Mouse (Mus musculus) thymus, postnatal 10 days (tissue): ENCODE results near the gene Erfe.

Experiments used
- DNase-seq, 2 experiments: peaks; one replicate each; pipeline ENCODE4 v3.0.0; 2021; ENCODE audit warnings: low spot score in 2 of 2

The Erfe gene

DNA sequence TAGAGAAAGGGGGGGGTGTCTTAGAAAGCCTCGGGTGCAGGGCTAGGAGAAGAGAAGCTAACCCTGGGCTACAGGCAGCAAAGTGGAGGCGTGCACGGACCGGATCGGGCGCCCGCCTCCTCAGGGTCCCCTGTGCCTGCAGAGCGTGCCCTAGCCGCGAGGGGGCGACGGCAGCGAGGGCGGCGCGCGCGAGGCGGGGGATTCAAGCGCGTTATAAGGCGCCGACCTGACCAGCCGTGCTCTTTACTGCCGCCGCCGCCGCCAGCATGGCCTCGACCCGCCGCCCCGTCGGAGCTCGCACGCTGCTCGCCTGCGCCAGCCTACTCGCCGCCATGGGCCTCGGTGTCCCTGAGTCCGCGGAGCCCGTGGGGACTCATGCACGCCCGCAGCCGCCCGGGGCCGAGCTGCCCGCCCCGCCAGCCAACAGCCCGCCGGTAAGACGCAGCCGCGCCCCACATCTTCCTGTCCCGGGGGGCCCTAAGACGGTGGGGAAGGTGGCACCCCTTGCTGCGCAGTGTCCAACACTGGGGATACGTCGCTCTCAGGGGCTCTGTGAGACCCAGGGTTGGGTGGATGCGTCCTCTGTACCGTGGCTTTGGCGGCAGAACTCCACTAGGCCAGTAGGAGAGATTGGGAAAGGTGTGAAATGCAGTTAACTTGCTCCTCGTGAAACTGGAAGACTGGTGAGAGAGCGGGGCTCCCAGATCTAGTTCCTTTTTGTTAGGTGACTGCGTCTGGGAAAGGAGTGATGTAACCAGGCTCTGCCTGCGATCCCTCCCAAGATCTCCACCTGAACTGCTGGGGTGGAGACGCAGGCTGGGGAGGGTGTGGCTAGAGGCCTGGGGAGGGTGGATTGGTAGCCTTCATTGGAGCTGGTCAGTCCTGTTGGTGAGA, at the start of gene Erfe:
TSS of gene Erfe (plus strand) at position 216 of the 894 bp plus-strand sequence.
- DNase-seq = peak; percentile 49 to 82

DNA sequence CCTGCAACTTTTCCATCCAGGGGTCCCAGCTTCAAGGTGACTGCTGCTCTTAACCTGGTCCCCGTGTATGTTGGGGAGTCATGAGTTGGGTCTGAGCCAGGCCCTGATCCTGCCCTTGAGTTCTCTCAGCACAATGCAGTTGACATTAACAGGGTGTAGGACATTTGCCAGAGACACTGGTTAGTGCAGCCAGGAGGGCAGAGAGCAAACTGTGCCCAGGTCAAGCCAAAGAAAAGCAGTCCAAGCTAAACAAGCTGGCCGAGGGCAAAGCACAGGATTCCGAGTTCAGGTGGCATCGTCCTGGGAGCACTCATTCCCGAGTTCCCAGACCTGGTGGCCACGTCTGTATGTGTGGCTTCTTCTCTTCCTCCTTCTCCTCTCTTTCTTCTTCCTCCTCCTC, 48.6 kb upstream of the Erfe start:
- no peak for DNase-seq

DNA sequence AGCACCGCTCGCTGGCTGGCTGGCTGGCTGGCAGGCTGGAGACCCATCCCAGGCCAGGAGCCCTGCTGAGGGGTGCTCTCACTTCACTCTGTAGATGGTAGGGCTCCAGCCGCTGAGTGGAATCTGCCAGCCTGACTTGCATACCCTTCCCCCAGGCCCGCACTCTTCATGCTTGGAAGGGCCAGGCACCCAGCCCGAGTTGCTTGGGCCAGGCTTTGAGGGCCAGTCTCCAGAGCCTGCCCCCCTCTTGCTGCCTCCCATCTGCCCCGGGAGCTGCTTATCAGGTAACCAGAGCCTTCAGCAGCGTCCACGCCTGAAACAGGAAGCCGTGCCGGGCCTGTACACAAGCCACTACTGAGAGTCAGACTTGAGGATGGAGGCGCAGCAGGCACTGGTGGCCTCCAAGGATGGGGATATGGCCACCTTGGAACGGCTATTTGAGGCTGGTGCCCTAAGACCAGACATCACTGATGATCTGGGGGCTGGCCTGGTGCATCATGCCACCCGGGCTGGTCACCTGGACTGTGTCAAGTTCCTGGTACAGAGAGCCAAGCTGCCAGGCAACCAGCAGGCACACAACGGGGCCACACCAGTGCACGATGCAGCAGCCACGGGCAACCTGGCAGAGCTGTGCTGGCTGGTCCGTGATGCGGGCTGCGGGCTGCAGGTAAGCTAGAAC, 44.3 kb upstream of the Erfe start, which contains the start of gene Espnl:
TSS of gene Espnl (plus strand) at position 316 of the 679 bp plus-strand sequence.
- DNase-seq = no peak

DNA sequence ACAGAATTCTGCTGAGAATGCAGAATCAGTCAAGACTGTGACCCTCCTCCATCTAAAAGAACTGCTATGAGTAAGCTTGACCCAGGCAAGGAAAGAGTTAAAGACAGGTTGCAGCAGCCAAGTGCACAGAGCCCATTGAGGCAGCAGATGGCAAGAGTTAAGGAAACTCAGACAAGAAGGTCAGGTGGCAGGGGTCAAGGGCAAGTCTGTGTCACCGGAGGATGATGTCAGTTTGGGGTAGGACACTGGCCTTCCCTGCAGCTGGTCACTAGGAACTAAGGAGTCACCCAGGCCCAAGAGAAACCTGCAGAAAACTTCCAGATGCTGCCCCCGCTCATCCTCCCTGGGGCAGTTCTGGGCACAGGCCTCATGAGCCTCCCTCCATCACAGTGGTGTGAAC, 41.6 kb upstream of the Erfe start:
- no peak for DNase-seq

DNA sequence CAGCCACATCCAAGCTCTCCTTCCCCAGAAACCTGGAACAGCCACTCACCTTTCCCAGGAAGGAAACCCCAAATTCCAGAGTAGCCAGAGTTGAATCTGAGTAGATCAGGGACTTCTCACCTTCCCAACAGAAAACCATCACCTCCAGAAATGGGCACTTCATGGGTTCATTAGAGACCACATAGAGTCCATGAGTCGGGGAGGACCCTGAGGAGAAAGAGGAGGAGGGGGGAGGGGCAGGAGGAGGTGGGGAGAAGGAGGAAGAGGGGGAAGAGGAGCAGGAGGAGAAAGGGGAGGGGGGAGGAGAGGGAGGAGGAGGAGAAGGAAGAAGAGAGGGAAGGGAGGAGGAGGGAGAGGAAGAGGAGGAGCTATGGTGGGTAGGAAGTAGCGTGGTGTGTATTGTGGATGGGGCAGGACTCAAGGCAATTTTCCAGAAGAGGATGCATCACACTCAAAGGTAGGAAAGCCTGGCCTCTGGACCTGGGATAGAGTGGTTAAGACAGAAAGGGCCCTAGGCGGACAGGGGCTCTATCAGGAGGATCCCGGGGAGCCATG, 40.7 kb upstream of the Erfe start:
- no peak for DNase-seq

DNA sequence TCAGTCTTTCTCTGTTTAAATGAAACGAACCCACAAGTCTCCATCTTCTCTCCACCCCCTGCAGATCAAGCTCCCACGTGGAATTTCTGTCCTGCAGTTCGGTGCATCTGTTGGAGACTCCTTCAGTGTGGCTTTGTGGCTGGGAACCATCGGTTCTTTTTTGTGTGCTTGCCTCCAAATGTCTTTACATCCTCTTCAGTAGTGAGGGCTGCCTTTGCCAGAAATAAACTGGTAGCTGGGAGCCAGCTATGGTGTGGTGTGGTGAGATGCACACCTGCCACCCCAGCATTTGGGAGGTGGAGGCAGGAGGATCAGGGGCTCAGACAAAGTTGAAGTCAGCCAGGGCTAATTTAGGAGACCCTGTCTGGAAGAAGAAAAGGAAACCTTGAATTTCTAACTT, 34.1 kb upstream of the Erfe start:
- peak in 1 of 2 experiments; percentile 20 for DNase-seq

DNA sequence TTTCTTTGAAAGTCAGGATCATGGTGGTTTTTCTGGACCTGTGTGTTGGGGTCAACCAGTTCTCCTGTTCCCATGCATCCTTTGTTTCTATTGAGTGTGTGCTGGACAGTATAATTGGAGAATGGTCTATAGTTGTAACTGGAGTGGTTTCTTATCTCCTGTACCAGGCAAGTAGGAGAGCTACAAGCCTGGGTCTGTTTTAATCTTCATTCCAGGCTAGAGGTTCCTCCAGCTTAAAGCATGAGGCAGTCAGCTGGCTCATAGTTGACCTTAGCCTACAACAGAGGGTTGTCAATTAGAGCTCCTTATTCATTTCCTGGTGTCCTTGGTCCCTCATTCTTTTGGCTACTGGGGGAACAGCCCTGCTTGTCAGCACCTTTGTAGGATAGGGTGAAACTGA, 32.6 kb upstream of the Erfe start:
- DNase-seq = no peak

DNA sequence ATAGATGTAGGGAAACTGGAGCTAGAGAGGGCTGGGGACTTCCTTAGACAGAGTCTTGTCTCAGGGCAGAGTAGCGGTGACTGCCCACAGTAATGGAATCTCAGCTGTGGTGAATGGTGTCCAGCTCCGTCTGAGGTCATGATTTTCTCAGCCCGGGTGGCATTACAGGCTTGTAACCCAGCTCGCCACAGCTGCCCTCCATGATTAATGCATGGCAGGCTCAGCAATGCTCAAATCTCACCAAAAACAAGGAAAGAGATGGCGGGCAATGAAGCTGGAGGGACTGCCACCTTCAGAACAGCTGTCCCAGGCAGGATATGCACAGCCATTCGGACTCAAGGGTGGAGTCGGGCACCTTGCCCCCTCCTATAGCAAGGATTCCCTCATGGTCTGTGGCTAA, 28.9 kb upstream of the Erfe start:
- no peak for DNase-seq

DNA sequence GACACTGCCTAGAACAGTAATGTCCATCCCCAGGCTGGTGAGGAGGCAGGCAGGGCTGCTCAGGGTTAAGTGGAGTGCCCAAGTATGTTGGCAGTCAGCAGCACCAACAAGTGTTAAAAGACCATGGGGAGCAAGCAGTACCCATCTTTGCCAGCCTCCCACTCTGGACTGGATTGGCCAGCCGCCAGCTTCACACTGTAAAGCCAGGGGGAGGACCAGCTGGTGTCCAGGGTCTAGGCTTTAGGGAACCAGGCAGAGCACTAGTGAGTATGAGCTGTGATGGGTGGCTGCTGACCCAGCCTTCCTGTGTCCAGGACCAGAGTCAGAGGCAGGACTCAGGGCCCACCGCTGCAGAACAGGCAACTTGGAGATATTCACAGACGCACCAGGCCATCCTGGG, 22.2 kb upstream of the Erfe start:
- DNase-seq = no peak

DNA sequence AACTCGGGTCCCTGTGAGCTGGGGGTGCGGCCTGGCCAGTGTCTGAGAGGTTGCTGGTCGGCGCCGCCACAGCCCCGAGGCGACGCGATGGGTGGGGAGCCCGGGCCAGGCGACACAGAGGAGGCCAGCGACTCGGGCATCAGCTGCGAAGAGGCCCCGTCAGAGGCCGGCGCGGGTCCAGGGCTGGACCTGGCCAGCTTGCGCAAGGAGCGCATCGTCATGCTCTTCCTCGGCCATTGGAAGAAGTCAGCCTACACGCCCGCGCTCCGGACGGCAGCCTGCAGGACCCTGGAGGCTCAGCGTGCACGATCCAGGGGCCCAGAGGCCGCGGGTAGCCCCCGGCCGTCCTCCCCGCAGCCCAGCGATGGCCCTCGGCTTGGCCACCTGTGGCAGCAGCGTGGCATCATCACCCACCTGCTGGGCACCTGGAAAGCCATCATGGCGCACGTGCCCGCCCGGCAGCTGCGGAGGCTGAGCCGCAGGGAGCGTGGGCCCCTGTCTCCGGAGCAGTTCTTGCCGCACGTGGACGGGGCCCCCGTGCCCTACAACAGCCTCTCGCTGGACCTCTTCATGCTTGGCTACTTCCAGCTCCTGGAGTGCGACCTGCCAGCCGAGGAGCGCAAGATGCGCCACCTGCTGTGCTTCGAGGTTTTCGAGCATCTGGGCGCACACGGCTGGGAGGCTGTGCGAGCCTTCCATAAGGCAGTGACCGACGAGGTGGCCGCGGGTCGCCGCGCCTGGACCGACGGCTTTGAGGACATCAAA, 21.1 kb upstream of the Erfe start:
- no peak for DNase-seq

DNA sequence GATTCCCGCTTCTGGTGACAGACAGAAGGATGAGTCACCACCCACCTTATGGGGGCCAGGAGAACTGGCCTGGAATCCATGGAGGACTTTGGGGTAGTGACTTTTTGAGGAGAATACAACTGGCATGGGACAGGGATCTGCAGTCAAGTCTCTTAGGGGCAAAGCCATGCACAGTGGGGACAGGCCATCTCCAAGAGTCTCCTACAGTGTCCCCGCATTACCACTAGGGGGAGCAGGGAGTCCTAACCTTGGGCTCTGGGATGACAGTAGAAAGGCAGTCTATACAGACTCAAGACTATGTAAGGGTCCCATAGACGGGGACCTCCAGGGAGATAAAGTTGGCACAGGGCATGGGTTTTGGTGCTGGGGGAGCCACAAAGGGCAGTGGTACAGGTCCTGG, 19.3 kb upstream of the Erfe start:
- DNase-seq = peak; percentile 35 to 73

DNA sequence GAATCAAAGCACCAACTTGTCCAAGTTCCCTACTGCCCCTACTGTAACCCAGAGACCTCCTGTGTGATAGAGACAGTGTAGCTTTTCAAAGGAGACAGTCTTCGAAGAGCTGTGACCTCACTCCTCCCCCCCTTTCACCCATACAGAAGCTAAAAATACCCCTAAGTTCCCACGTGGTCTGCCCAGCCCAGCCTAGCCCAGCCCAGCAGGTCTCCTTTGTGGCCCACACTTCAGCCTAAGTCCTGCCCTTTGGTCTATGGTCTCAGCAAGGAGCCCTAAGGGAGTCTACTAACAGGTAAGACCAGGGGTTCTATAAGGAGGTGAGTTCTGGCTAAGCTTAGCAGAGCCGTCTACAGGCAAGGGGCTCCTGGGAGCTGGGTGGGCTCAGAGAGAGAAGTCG, 15.4 kb upstream of the Erfe start, which contains the start of gene Klhl30:
TSS of gene Klhl30 (plus strand) at position 176 of the 400 bp plus-strand sequence.
- no peak for DNase-seq

DNA sequence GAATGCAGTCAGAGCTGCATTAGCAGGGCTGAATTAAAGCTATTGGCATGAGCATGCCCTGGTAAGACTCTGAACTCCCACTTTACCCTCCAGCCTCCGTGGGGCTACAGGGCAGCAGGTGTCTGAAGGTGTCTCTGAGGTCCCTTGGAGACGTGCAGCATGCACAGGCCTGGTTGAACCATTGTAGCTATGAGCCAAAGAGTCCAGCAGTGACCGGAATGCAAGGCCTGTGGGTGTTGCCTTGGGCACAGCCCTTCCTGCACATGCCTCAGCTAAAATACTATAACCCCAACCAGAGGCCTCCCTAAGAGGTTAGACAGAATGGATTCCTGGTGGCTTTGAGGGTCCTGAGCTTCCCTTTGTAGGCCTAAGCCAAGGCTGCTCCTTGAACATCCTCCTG, 15.0 kb upstream of the Erfe start:
- no peak for DNase-seq

DNA sequence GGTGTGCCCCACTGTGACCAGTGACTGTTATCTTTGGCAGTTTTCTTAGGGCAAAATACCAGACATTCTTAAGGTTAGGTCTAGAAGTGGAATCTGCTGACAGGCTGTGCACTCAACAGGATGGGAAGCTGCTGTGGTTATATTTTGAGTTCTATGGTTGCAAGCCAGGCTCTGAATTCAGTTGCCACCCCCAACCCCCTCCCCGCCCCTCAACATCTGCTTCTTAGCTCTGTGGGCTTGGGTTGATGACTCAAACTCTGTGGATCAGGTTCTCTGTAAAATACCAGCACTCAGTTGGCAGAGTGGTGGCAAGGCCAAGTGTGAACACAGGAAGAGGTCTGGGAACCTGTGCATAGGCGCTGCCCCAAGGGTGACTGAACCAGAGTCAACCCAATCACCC, 14.0 kb upstream of the Erfe start:
- no peak for DNase-seq

DNA sequence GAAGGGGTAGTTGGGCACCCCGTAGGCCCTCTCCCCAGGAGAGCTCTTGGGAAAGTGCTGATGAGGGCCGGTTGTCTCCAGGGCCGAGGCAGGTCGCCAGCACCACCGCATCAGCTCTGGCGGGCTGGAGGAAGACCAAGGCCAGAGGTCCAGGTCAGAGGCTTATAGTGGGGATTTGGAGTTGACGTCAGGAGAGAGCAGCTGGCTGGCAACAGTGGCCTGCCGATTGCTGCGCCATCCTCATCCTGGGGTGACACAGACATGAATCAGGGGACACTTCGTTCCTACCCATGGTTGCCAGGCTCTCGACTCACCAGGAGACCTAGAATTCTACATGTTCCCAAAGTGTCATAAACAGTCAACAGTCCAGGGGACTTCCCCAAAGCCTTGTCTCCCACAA, 10.1 kb upstream of the Erfe start:
- no peak for DNase-seq

DNA sequence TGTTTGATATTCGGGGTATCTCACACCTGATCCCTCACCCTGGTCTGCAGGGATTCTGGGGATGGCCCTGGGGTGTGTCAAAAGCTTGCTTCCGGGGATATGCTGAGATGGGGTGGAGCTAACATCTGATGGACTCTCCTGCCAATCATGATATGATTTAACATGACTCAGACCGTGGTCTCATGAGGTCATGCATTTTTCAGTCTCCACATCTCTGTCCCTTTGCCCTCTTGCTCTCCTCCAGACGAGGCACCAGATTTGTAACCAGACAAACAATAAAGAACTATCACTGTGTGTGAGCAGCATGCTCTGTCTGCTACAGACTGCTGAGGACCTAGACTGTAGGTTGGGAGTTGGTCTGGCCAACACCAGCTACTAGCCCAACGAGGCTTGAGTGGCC, 4.1 kb upstream of the Erfe start:
- DNase-seq = no peak

DNA sequence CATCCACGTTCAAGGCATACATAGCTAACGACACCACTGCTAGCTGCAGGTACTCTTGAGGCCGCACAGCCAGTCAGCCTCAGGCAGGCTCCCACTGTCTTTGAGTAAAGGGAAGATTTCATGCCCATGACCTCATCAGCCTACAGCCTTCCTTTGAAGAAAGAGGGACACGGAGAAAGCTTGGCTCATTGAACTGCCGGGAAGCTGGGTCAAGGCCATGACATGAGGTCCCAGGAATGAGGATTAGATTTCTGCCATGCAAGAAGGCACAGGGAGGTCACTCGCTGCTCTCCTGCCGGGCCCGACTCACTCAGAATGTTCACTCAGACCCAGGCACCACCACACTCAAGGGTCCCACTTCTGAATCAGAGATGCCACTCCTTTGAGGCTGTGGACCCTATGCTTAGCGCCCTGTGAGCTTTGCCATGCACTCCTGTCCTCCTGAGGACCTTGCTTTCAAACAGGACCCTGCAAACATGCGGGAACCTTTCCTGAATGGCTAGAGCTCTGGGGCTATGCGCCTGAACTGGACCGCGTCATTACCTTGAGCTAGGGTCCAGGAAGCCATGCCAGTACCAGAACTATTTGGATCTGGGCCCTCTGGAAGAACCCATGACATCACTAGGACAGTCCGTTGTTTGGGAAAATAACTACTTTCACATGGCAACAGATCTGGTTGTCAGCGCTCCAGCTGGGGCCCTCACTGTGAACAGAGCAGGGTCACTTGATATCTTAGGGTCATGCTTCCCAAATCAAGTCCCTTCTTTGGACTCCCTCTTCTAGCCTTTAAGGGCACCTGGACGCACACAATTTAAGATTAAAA, 1.2 kb upstream of the Erfe start:
- no peak for DNase-seq

DNA sequence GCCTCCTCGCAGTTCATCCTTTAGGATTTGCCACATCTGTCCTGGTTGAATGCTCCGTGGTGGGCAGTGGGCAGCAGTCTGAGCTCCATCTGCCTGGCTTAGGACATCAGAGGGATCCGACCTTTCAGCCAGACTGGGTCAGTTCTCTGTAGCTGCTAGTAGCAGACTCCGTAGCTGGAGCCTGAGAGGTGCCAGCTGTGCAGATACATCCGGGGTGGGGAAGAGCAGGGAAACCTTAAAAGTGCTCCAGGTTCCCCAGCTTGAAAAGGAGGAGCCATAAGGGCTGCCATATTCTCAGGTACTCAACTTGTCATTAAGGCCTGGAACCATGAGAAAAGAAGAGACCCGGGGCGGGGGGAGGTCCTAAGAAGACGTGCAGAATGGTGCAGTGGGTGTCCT, 415 bp upstream of the Erfe start:
- DNase-seq = no peak

DNA sequence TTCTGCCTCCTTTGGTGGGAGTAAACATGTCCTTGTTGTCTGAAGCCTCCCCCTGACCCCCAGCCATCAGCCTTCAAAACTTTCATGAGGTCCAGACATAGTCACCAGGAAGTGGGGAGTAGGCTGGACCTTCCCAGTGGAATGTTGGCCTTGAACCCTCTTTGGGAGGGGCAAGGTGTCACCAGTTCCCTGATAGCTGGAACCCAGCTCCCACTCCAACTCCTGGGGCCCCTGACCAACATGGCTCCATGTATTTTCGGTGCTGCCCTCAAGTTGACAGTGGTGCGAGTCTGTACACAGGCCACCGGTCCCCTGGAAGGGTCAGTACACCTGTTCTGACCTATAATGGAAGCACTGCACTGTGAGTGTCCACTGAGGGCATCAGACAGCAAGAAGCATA, 1.1 kb downstream of the Erfe start:
- DNase-seq = no peak

DNA sequence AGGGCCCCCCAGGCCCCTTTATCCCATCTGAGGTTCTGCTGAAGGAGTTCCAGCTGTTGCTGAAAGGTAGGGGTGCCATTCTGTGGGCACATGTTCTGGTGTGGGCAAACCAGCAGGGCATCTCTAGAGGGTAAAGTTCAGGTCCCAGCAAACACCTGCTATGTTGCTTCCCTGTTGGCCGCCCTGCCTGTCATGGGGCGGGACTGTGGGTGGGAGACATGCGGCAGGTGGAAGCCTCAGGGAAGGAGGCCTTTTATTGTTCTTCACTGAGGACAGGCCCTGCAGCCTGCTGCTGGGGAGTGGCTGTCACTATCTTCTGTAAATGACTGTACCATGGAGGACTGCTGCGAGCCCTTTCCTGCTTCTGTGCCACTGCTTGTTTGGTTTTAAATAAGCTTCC, 3.2 kb downstream of the Erfe start:
- DNase-seq = no peak

DNA sequence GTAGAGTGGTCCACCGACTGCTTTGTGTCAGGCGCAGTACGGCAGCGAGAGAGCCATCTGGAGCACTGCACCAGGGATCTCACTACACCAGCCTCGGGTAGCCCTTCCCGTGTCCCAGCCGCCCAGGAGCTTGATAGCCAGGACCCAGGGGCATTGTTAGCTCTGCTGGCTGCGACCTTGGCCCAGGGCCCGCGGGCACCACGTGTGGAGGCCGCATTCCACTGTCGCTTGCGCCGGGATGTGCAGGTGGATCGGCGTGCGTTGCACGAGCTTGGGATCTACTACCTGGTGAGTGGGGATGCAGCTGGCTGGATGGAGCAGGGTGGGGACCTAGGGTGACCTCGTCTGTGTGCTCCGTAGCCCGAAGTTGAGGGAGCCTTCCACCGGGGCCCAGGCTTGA, 3.8 kb downstream of the Erfe start:
- DNase-seq = no peak
